Mouse (Mus musculus) embryonic facial prominence, embryonic 13.5 days (tissue): Measurements from ENCODE around the gene Pou2f1. TPM values are rescaled to one million over a fixed set of nuclear protein-coding genes. Genes with fewer than 3 reads are reported as not detected.

Experiments
- ATAC-seq: fragments of 200-750 bp; cut with Nextera tagmentation; 2 replicates; pipeline ENCODE4 v1.8.0; 2017; ENCODE audit warnings: low read depth; ENCODE audit not compliant: insufficient number of reproducible peaks, insufficient read depth, low FRiP score, low TSS enrichment
- H3K27ac ChIP-seq: fragments of 300-500 bp; sonication (generic); 2 replicates; pipeline ENCODE4 v1.5.1; 2015; ENCODE audit warnings: moderate library complexity, mild to moderate bottlenecking, inconsistent platforms
- H3K27me3 ChIP-seq: fragments of 300-500 bp; sonication (generic); 2 replicates; pipeline ENCODE4 v1.6.1; 2015; ENCODE audit warnings: mild to moderate bottlenecking, inconsistent platforms
- H3K36me3 ChIP-seq: fragments of 300-500 bp; sonication (generic); 2 replicates; pipeline ENCODE4 v1.6.1; 2015; ENCODE audit warnings: mild to moderate bottlenecking, inconsistent platforms
- H3K4me1 ChIP-seq: fragments of 300-500 bp; sonication (generic); 2 replicates; pipeline ENCODE4 v1.6.1; 2015; ENCODE audit warnings: inconsistent platforms
- H3K4me2 ChIP-seq: fragments of 300-500 bp; sonication (generic); 2 replicates; pipeline ENCODE4 v1.6.1; 2015; ENCODE audit warnings: moderate library complexity, mild to moderate bottlenecking, inconsistent platforms
- H3K4me3 ChIP-seq: fragments of 300-500 bp; sonication (generic); 2 replicates; pipeline ENCODE4 v1.5.1; 2015; ENCODE audit warnings: mild to moderate bottlenecking, inconsistent platforms
- H3K9ac ChIP-seq: fragments of 300-500 bp; sonication (generic); 2 replicates; pipeline ENCODE4 v1.6.1; 2015; ENCODE audit warnings: mild to moderate bottlenecking, inconsistent platforms
- H3K9me3 ChIP-seq: fragments of 300-500 bp; sonication (generic); 2 replicates; pipeline ENCODE4 v1.6.1; 2016; ENCODE audit warnings: inconsistent platforms
- WGBS: fragments of 180-500 bp; shearing (Covaris S2); methylation state at CpG from one replicate; pipeline ENCODE4 v1.1.7; 2015; ENCODE audit warnings: mixed read lengths; 5-methylcytosine and 5-hydroxymethylcytosine counted together
- polyA plus RNA-seq: library from polyadenylated mRNA; unstranded; fragments of >200 nt; fragmentation: Nextera tagmentation; extraction: Ambion mirVana; gene quantifications from 2 replicates; pipeline ENCODE4 v1.2.1, GENCODE M21; 2015

Pou2f1 gene
- polyA plus RNA-seq, 1 experiment from 2014 or later = 10.4 TPM

- Histone ChIP-seq H3K9ac (no peak overlapping the region), H3K4me3 (no peak overlapping the region), H3K4me2 (no peak overlapping the region), H3K27ac (no peak overlapping the region), H3K27me3 (no peaks in the 10 kb centered on the region), H3K9me3 (no peaks in the 10 kb centered on the region), H3K36me3 (no peaks in the 10 kb centered on the region), H3K4me1 (no peaks in the 10 kb centered on the region)
- ATAC-seq = no peak
- 60% methylated on average over 7 of the region's 7 CpGs for WGBS
These were observed 29.4 kb upstream of the Pou2f1 start for GRCm38 (mm10) chr1:166031673-166032547.

- 46% methylated on average over 4 of the region's 4 CpGs for WGBS
- no peak overlapping the region for H3K4me2 ChIP-seq
- no peaks in the 10 kb centered on the region for H3K27me3 ChIP-seq
- no peak overlapping the region for H3K27ac ChIP-seq
- no peaks in the 10 kb centered on the region for H3K9me3 ChIP-seq
- no peaks in the 10 kb centered on the region for H3K36me3 ChIP-seq
- no peak for ATAC-seq
- H3K4me1 ChIP-seq = no peaks in the 10 kb centered on the region
- H3K9ac ChIP-seq = no peak overlapping the region
- no peak overlapping the region for H3K4me3 ChIP-seq
These were observed 21.5 kb upstream of the Pou2f1 start for GRCm38 (mm10) chr1:166023981-166024380.

GRCm38 (mm10) chr1:166017203-166017602 is 14.7 kb upstream of the Pou2f1 start:
- no peaks in the 10 kb centered on the region for H3K4me1 ChIP-seq
- no peak for ATAC-seq
- no peaks in the 10 kb centered on the region for H3K27me3 ChIP-seq
- H3K4me3 ChIP-seq = no peak overlapping the region
- 89% methylated on average over 4 of the region's 4 CpGs for WGBS
- no peak overlapping the region for H3K9ac ChIP-seq
- H3K27ac ChIP-seq = no peak overlapping the region
- no peak overlapping the region for H3K4me2 ChIP-seq
- no peaks in the 10 kb centered on the region for H3K36me3 ChIP-seq
- H3K9me3 ChIP-seq = no peaks in the 10 kb centered on the region

GRCm38 (mm10) chr1:166016306-166016705 is 13.8 kb upstream of the Pou2f1 start:
- Histone ChIP-seq H3K9ac (no peak overlapping the region), H3K4me1 (no peaks in the 10 kb centered on the region), H3K4me2 (no peak overlapping the region), H3K4me3 (no peak overlapping the region), H3K9me3 (no peaks in the 10 kb centered on the region), H3K27me3 (no peaks in the 10 kb centered on the region), H3K36me3 (no peaks in the 10 kb centered on the region), H3K27ac (no peak overlapping the region)
- 62% methylated on average over 4 of the region's 4 CpGs for WGBS
- no peak for ATAC-seq

GRCm38 (mm10) chr1:166014530-166014929 is 12.1 kb upstream of the Pou2f1 start:
- Histone ChIP-seq H3K9me3 (no peaks in the 10 kb centered on the region), H3K36me3 (no peaks in the 10 kb centered on the region), H3K4me1 (no peaks in the 10 kb centered on the region), H3K9ac (no peak overlapping the region), H3K27ac (no peak overlapping the region), H3K27me3 (no peaks in the 10 kb centered on the region), H3K4me3 (no peak overlapping the region), H3K4me2 (no peak overlapping the region)
- no peak for ATAC-seq
- 74% methylated on average over 5 of the region's 5 CpGs for WGBS

GRCm38 (mm10) chr1:166010106-166010505 is 7.6 kb upstream of the Pou2f1 start:
- no peak for ATAC-seq
- Histone ChIP-seq H3K27ac (no peak overlapping the region), H3K4me1 (no peaks in the 10 kb centered on the region), H3K27me3 (no peaks in the 10 kb centered on the region), H3K4me3 (no peak overlapping the region), H3K9ac (no peak overlapping the region), H3K4me2 (no peak overlapping the region), H3K9me3 (no peaks in the 10 kb centered on the region), H3K36me3 (no peaks in the 10 kb centered on the region)
- WGBS = 93% methylated on average over 1 of the region's 1 CpGs

- no peaks in the 10 kb centered on the region for H3K27me3 ChIP-seq
- H3K4me2 ChIP-seq = no peak overlapping the region
- no peak overlapping the region for H3K4me3 ChIP-seq
- H3K9me3 ChIP-seq = no peaks in the 10 kb centered on the region
- no peaks in the 10 kb centered on the region for H3K36me3 ChIP-seq
- ATAC-seq = no peak
- WGBS = 85% methylated on average over 5 of the region's 5 CpGs
- H3K4me1 ChIP-seq = no peaks in the 10 kb centered on the region
- no peak overlapping the region for H3K9ac ChIP-seq
- H3K27ac ChIP-seq = no peak overlapping the region
These were observed 6.3 kb upstream of the Pou2f1 start for GRCm38 (mm10) chr1:166008634-166009350.

- H3K27ac ChIP-seq = no peak overlapping the region
- no peak overlapping the region for H3K9ac ChIP-seq
- ATAC-seq = no peak
- no peaks in the 10 kb centered on the region for H3K9me3 ChIP-seq
- no peaks in the 10 kb centered on the region for H3K27me3 ChIP-seq
- WGBS = 76% methylated on average over 3 of the region's 3 CpGs
- H3K4me1 ChIP-seq = no peaks in the 10 kb centered on the region
- H3K4me2 ChIP-seq = no peak overlapping the region
- no peaks in the 10 kb centered on the region for H3K36me3 ChIP-seq
- H3K4me3 ChIP-seq = no peak overlapping the region
These were observed 4.5 kb upstream of the Pou2f1 start for GRCm38 (mm10) chr1:166007026-166007425.

- H3K36me3 ChIP-seq = no peaks in the 10 kb centered on the region
- under 1% methylated on average over 61 of the region's 61 CpGs for WGBS
- H3K27me3 ChIP-seq = no peaks in the 10 kb centered on the region
- peak overlapping the region; percentile 99 for H3K4me3 ChIP-seq
- H3K9ac ChIP-seq = peak overlapping the region; percentile 62
- no peaks in the 10 kb centered on the region for H3K9me3 ChIP-seq
- ATAC-seq = peak; percentile 73
- H3K4me1 ChIP-seq = peaks cover 16% of the 10 kb centered on the region
- peak overlapping the region; percentile 57 for H3K27ac ChIP-seq
- H3K4me2 ChIP-seq = peak overlapping the region; percentile 70
These were observed 924 bp upstream of the Pou2f1 start for GRCm38 (mm10) chr1:166003181-166004022.

GRCm38 (mm10) chr1:166001904-166002489 is 481 bp downstream of the Pou2f1 start:
- peak; percentile 32; the same call in 1 of the 2 replicates for ATAC-seq
- peaks cover 16% of the 10 kb centered on the region for H3K4me1 ChIP-seq
- peak overlapping the region; percentile 99 for H3K4me3 ChIP-seq
- H3K36me3 ChIP-seq = no peaks in the 10 kb centered on the region
- WGBS = under 1% methylated on average over 67 of the region's 70 CpGs
- H3K9ac ChIP-seq = peak overlapping the region; percentile 95
- peak overlapping the region; percentile 90 for H3K27ac ChIP-seq
- no peaks in the 10 kb centered on the region for H3K27me3 ChIP-seq
- H3K9me3 ChIP-seq = no peaks in the 10 kb centered on the region
- H3K4me2 ChIP-seq = peak overlapping the region; percentile 92
